Mouse (Mus musculus): Measurements from ENCODE around the gene Mef2d. TPM values are rescaled to one million over a fixed set of nuclear protein-coding genes. Genes with fewer than 3 reads are reported as not detected.

Gene Mef2d
- polyA plus RNA-seq, 1 experiment from 2014 or later = 25.3 TPM

GRCm38 (mm10) chr3:88207451-88208100, 65.4 kb downstream of the Mef2d start:
- Histone ChIP-seq H3K9ac (peak overlapping the region; percentile 46), H3K27me3 (replicated peaks) (peaks cover 52% of the 10 kb centered on the region), H3K36me3 (replicated peaks) (no peaks in the 10 kb centered on the region), H3K4me1 (peaks cover 61% of the 10 kb centered on the region), H3K9me3 (no peaks in the 10 kb centered on the region), H3K4me2 (peak overlapping the region; percentile 63), H3K4me3 (peak overlapping the region; percentile 42), H3K27ac (peak overlapping the region; percentile 85)
- no peak; the same call in 1 of the 2 replicates for ATAC-seq (replicated peaks)
- 1% methylated on average over 15 of the region's 15 CpGs for WGBS

GRCm38 (mm10) chr3:88208226-88208720, 66.1 kb downstream of the Mef2d start:
- peaks cover 48% of the 10 kb centered on the region for H3K27me3 ChIP-seq (replicated peaks)
- peak overlapping the region; percentile 85 for H3K27ac ChIP-seq
- peak overlapping the region; percentile 42 for H3K4me3 ChIP-seq
- no peaks in the 10 kb centered on the region for H3K9me3 ChIP-seq
- ATAC-seq (replicated peaks) = no peak
- peaks cover 61% of the 10 kb centered on the region for H3K4me1 ChIP-seq
- WGBS = 5% methylated on average over 3 of the region's 3 CpGs
- H3K9ac ChIP-seq = peak overlapping the region; percentile 46
- H3K36me3 ChIP-seq (replicated peaks) = no peaks in the 10 kb centered on the region
- H3K4me2 ChIP-seq = peak overlapping the region; percentile 63

GRCm38 (mm10) chr3:88209306-88209705, 67.1 kb downstream of the Mef2d start:
- H3K4me3 ChIP-seq = peak overlapping the region; percentile 42
- H3K9me3 ChIP-seq = no peaks in the 10 kb centered on the region
- H3K4me2 ChIP-seq = peak overlapping the region; percentile 63
- WGBS = 8% methylated on average over 6 of the region's 6 CpGs
- H3K27ac ChIP-seq = peak overlapping the region; percentile 85
- H3K4me1 ChIP-seq = peaks cover 58% of the 10 kb centered on the region
- H3K36me3 ChIP-seq (replicated peaks) = no peaks in the 10 kb centered on the region
- no peak for ATAC-seq (replicated peaks)
- peak overlapping the region; percentile 46 for H3K9ac ChIP-seq
- peaks cover 39% of the 10 kb centered on the region for H3K27me3 ChIP-seq (replicated peaks)

GRCm38 (mm10) chr3:88210121-88210520, 67.9 kb downstream of the Mef2d start:
- Histone ChIP-seq H3K4me3 (peak overlapping the region; percentile 42), H3K9me3 (no peaks in the 10 kb centered on the region), H3K4me1 (peaks cover 58% of the 10 kb centered on the region), H3K4me2 (peak overlapping the region; percentile 63), H3K36me3 (replicated peaks) (no peaks in the 10 kb centered on the region), H3K27me3 (replicated peaks) (peaks cover 37% of the 10 kb centered on the region), H3K27ac (peak overlapping the region; percentile 85), H3K9ac (peak overlapping the region; percentile 46)
- ATAC-seq (replicated peaks) = no peak
- WGBS = 23% methylated on average over 2 of the region's 2 CpGs

- peak overlapping the region; percentile 46 for H3K9ac ChIP-seq
- peak overlapping the region; percentile 42 for H3K4me3 ChIP-seq
- H3K27ac ChIP-seq = peak overlapping the region; percentile 85
- ATAC-seq (replicated peaks) = no peak
- no peaks in the 10 kb centered on the region for H3K9me3 ChIP-seq
- 23% methylated on average over 2 of the region's 2 CpGs for WGBS
- H3K4me1 ChIP-seq = peaks cover 58% of the 10 kb centered on the region
- peak overlapping the region; percentile 63 for H3K4me2 ChIP-seq
- peaks cover 37% of the 10 kb centered on the region for H3K27me3 ChIP-seq (replicated peaks)
- no peaks in the 10 kb centered on the region for H3K36me3 ChIP-seq (replicated peaks)
Measured at GRCm38 (mm10) chr3:88210918-88211317, 68.7 kb downstream of the Mef2d start.

GRCm38 (mm10) chr3:88212356-88212755, 70.2 kb downstream of the Mef2d start:
- WGBS = 14% methylated on average over 1 of the region's 1 CpGs
- no peak for ATAC-seq (replicated peaks)
- peaks cover 49% of the 10 kb centered on the region for H3K4me1 ChIP-seq
- H3K9me3 ChIP-seq = no peaks in the 10 kb centered on the region
- H3K4me3 ChIP-seq = peak overlapping the region; percentile 42
- H3K27me3 ChIP-seq (replicated peaks) = peaks cover 44% of the 10 kb centered on the region
- no peaks in the 10 kb centered on the region for H3K36me3 ChIP-seq (replicated peaks)
- peak overlapping the region; percentile 35 for H3K9ac ChIP-seq
- H3K27ac ChIP-seq = peak overlapping the region; percentile 85
- peak overlapping the region; percentile 63 for H3K4me2 ChIP-seq

GRCm38 (mm10) chr3:88213019-88213418, 70.8 kb downstream of the Mef2d start:
- Histone ChIP-seq H3K27ac (peak overlapping the region; percentile 76), H3K4me3 (peak overlapping the region; percentile 47), H3K9me3 (no peaks in the 10 kb centered on the region), H3K36me3 (replicated peaks) (no peaks in the 10 kb centered on the region), H3K9ac (peak overlapping the region; percentile 5; the same call in 1 of the 2 replicates), H3K4me2 (peak overlapping the region; percentile 63), H3K27me3 (replicated peaks) (peaks cover 46% of the 10 kb centered on the region), H3K4me1 (peaks cover 49% of the 10 kb centered on the region)
- WGBS = 6% methylated on average over 2 of the region's 2 CpGs
- ATAC-seq (replicated peaks) = no peak

- WGBS = 2% methylated on average over 42 of the region's 42 CpGs
Measured at GRCm38 (mm10) chr3:88214197-88214938, 72.2 kb downstream of the Mef2d start.

GRCm38 (mm10) chr3:88214971-88215552, 72.9 kb downstream of the Mef2d start:
- Histone ChIP-seq H3K36me3 (replicated peaks) (no peaks in the 10 kb centered on the region), H3K9me3 (no peaks in the 10 kb centered on the region), H3K4me2 (peak overlapping the region; percentile 63), H3K4me1 (peaks cover 40% of the 10 kb centered on the region), H3K9ac (peak overlapping the region; percentile 48), H3K27ac (peak overlapping the region; percentile 76), H3K27me3 (replicated peaks) (peaks cover 35% of the 10 kb centered on the region), H3K4me3 (peak overlapping the region; percentile 47)
- no peak for ATAC-seq (replicated peaks)
- 3% methylated on average over 48 of the region's 48 CpGs for WGBS

More at GRCm38 (mm10) chr3:88214197-88214938, 72.2 kb downstream of the Mef2d start:
- Histone ChIP-seq H3K4me3 (peak overlapping the region; percentile 47), H3K27ac (peak overlapping the region; percentile 76), H3K9me3 (no peaks in the 10 kb centered on the region), H3K36me3 (replicated peaks) (no peaks in the 10 kb centered on the region), H3K4me1 (peaks cover 41% of the 10 kb centered on the region), H3K4me2 (peak overlapping the region; percentile 63), H3K27me3 (replicated peaks) (peaks cover 41% of the 10 kb centered on the region), H3K9ac (peak overlapping the region; percentile 48)
- ATAC-seq (replicated peaks) = peak; percentile 89

- Histone ChIP-seq H3K36me3 (replicated peaks) (no peaks in the 10 kb centered on the region), H3K9me3 (no peaks in the 10 kb centered on the region), H3K27ac (peak overlapping the region; percentile 76), H3K4me3 (peak overlapping the region; percentile 47), H3K4me1 (peaks cover 45% of the 10 kb centered on the region), H3K9ac (peak overlapping the region; percentile 48), H3K4me2 (peak overlapping the region; percentile 63), H3K27me3 (replicated peaks) (peaks cover 31% of the 10 kb centered on the region)
- WGBS = 4% methylated on average over 23 of the region's 23 CpGs
- no peak for ATAC-seq (replicated peaks)
Measured at GRCm38 (mm10) chr3:88215553-88216004, 73.4 kb downstream of the Mef2d start.

- H3K36me3 ChIP-seq (replicated peaks) = no peaks in the 10 kb centered on the region
- H3K9ac ChIP-seq = peak overlapping the region; percentile 48
- H3K4me1 ChIP-seq = peaks cover 46% of the 10 kb centered on the region
- no peak for ATAC-seq (replicated peaks)
- H3K4me3 ChIP-seq = peak overlapping the region; percentile 47
- H3K27me3 ChIP-seq (replicated peaks) = peaks cover 27% of the 10 kb centered on the region
- no peaks in the 10 kb centered on the region for H3K9me3 ChIP-seq
- H3K27ac ChIP-seq = peak overlapping the region; percentile 76
- 16% methylated on average over 6 of the region's 6 CpGs for WGBS
- H3K4me2 ChIP-seq = peak overlapping the region; percentile 63
Measured at GRCm38 (mm10) chr3:88216116-88216515, 73.9 kb downstream of the Mef2d start.

Data from midbrain, embryonic 15.5 days (tissue).